34 mouse cellular contexts compared by ENCODE assay signal in genomic region chr5:122414351-122414750, GRCm38 (mm10).
"Had no signal": no experiment of that assay in that cellular context is flagged by ENCODE, and none has a peak within 500 bp of the region (broad histone marks: within the 10 kb centered on the region; RNA-seq: fewer than 3 reads in every experiment).

No protein-coding gene starts in this region.

- H3K9ac ChIP-seq: heart, embryonic 12.5 days; heart, embryonic 13.5 days; heart, embryonic 15.5 days; hindbrain, embryonic 12.5 days; hindbrain, embryonic 13.5 days; hindbrain, embryonic 14.5 days; hindbrain, embryonic 15.5 days; intestine, embryonic 15.5 days; kidney, embryonic 15.5 days had no signal

- H3K27me3 ChIP-seq: heart, embryonic 12.5 days; heart, embryonic 13.5 days; heart, embryonic 15.5 days; hindbrain, embryonic 12.5 days; hindbrain, embryonic 13.5 days; hindbrain, embryonic 15.5 days; intestine, embryonic 15.5 days; kidney, embryonic 15.5 days had no signal

- H3K4me1 ChIP-seq: heart, embryonic 12.5 days; heart, embryonic 13.5 days; heart, embryonic 15.5 days; hindbrain, embryonic 10.5 days; hindbrain, embryonic 12.5 days; hindbrain, embryonic 13.5 days; hindbrain, embryonic 15.5 days had no signal

- DNase-seq: heart, postnatal 10 days; heart, postnatal 14 days; heart, postnatal 36 days; heart, postnatal 4 days; kidney, adult 11 months; kidney, adult 18-20 months; kidney, adult 2 months; kidney, adult 8-10 months; kidney, adult 9 months; kidney, postnatal 14 days; kidney, postnatal 25 days; kidney, postnatal 36 days; kidney, postnatal 4 days; layer of hippocampus, adult 9-11 months; layer of hippocampus, postnatal 36 days had no signal

- H3K9me3 ChIP-seq: heart, embryonic 13.5 days; heart, embryonic 15.5 days; hindbrain, embryonic 12.5 days; hindbrain, embryonic 13.5 days; hindbrain, embryonic 15.5 days; intestine, embryonic 15.5 days; kidney, embryonic 15.5 days had no signal

- H3K4me2 ChIP-seq: heart, embryonic 11.5 days; heart, embryonic 12.5 days; heart, embryonic 13.5 days; heart, embryonic 15.5 days; hindbrain, embryonic 12.5 days; hindbrain, embryonic 13.5 days; hindbrain, embryonic 14.5 days; hindbrain, embryonic 15.5 days; intestine, embryonic 15.5 days; kidney, embryonic 15.5 days had no signal

- H3K4me3 ChIP-seq: heart, embryonic 12.5 days; heart, embryonic 13.5 days; heart, embryonic 15.5 days; hindbrain, embryonic 10.5 days; hindbrain, embryonic 12.5 days; hindbrain, embryonic 13.5 days; hindbrain, embryonic 15.5 days; intestine, embryonic 15.5 days; kidney, embryonic 15.5 days; layer of hippocampus, adult 2 months; left cerebral cortex, adult 2 months had no signal

- H3K27ac ChIP-seq: heart, embryonic 13.5 days; heart, embryonic 15.5 days; hindbrain, embryonic 10.5 days; hindbrain, embryonic 12.5 days; hindbrain, embryonic 13.5 days; hindbrain, embryonic 14.5 days; hindbrain, embryonic 15.5 days; hindbrain, postnatal 0 days; intestine, embryonic 15.5 days; kidney, embryonic 15.5 days; kidney, postnatal 0 days; layer of hippocampus, adult 2 months; left cerebral cortex, adult 2 months had no signal

- ATAC-seq: hindbrain, embryonic 16.5 days; hindbrain, postnatal 0 days; inflammation-experienced regulatory T-cells, adult 6 months; intestine, embryonic 15.5 days; intestine, embryonic 16.5 days; intestine, postnatal 0 days had no signal
